Mouse (Mus musculus): ENCODE measurements around the gene Tmem108. TPM values are rescaled to one million over a fixed set of nuclear protein-coding genes. Genes with fewer than 3 reads are reported as not detected.

Tmem108 gene
- total RNA-seq, 2 experiments from 2014 or later: 0.07 to 0.29 TPM

DNA sequence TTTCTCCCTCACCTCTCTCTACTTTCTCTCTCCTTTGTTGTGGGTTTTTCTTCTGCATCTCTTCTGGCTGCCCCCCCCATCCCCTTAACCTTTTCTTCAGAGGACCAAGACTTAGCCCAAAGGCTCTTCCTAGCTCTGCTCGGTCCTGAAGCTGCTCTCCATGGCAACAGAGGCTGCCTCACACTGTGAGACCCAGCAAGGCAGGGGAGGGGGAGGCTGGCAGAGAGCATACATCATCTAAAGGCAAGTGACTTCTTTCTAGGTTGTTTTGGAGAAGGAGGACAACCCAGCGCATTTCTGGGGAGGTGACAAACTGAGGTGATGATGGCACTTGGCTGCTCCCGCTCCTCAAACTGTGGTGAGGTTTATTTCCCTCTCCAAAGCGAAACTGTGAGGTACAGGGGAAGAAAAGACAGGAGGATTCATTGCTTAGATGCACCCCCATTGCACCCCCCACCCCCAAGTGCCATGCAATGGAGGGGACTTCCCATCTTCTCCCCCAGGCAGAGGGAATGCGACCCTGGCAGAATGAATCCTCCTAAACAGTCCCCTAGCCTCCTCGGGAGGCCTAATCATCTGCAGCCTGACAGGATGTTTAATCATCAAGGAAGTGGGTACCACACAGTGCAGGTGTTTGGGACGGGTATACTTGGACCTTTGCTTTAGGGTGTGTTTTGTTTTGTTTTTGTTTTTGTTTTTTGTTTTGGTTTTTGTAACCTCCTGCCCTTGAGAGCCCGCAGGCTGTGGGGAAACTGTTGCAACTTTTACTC, 223.4 kb downstream of the Tmem108 start:
- intact Hi-C loops (cut with DNase I; ENCODE audit: low total_unique reads): no loop called here
- no peak for DNase-seq

DNA sequence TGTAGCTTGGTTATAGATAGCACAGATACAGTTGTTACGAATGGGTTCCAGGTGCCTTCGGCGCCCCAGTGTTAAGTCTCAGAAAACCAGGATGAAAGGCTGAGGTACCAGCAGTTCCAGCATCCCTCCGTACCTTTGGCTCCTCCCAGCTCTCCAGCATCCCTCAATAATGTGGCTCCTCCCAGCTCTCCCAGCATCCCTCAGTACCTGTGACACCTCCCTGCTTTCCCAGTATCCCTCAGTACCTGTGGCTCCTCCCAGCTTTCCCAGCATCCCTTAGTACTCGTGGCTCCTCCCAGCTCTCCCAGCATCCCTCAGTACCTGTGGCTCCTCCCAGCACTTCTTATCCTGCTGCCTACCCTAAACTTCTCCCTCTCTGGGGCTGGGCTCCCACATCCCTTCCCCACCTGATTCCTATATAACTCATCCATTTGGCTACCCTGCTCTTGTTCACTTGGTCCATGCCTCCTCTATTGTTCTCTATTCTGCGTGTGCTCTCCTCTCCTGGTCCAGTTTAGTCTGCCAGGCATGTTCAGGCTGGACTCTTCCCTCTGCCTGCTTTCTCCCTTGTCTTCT, 225.5 kb downstream of the Tmem108 start:
- no peak for DNase-seq
- intact Hi-C loops (cut with DNase I; ENCODE audit: low total_unique reads): no loop called here

DNA sequence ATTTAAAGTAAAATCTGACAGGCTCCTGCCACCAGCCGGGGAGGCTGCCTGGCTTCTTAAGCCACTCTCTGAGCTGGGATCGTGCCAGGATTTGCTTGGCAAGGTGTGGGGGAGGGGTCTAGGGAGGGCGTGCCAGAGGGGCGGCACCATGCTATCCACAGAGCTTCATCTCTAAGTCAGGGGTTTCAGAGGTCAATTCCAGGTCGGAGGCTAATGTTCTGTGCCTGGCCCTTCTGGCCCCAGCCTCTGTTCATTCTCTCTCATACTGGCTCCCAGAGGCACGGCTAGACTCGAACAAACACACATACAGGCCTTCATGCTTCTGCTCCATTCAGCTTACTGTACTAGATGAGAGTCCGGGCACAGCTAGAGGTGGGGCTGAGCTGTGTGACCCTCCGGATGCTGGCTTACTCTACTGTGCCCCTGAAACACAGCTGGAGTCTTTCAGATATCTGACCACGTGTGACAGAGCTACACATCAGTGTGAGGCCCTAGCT, 236.5 kb downstream of the Tmem108 start:
- no peak for DNase-seq
- intact Hi-C loops (cut with DNase I; ENCODE audit: low total_unique reads): no loop called here

DNA sequence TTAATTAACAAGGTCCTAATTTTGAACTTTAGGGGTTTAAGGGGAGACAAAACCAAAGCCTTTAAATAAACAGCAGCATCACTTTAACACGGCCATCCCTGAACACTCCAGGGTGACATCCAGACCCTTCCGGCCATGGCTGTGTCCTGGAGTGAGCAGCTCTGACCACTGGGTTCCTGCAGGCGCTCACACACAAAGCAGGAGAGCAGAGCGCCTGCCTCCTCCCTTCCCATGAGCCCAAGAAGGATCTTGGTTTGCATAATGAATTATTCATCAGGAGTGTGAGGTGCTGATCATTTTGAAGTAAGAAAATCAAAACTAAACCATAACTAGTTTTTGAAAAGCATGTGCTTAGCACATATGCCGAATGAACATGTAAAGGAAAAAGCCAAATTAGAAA, 237.0 kb downstream of the Tmem108 start:
- intact Hi-C loops (cut with DNase I; ENCODE audit: low total_unique reads): no loop called here
- DNase-seq: no peak

DNA sequence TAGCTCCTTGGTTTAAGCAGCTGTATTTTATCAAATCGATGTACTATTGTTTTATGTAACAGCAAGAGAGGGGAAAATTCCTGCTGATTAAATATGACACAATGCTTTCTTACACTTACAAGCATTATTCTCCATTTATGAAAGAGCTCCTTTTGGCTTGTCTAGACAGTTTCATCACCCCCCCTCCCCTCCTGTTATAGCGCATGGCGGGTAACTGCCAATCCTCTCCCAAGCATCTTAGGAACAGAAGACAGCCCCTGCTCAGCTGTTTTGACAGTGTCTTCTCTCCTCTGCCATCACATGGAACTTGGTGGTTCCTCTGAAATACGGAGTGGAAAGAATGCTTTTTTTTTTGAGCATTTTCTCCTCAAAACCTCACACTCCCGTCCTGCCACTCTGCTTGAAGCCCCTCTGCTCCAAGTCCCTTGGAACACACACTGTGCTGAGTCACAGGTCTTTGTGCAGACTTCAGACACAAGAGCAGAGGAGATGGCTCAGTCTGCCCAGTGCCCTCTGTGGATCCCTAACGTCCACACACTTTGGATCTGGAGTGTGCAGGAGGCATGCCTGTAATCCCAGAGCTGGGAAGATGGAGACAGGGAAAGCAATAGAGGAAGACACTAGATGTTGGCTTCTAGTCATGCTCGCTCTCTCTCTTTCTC, 237.8 kb downstream of the Tmem108 start:
- no peak for DNase-seq
- intact Hi-C loops (cut with DNase I; ENCODE audit: low total_unique reads): no loop called here

DNA sequence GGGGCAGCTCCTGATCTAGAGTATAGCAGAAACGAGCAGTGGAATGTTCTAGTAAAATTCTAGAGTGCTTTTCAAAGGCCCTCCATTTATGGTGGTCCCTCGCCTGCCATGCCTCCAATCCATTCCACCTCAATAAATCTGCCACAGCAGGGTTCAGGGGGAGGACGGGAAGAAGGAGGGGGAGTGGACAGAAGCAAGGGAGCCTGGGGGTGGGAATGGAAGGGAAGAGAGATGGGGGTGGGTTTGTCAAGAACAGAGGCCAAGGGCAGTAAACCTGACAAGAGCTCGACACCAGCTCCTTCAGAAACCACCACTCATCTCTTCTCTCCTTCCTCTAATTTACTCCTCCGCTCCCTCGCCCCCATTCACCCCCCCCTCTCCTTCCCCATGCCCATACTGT, 238.6 kb downstream of the Tmem108 start:
- intact Hi-C loops (cut with DNase I; ENCODE audit: low total_unique reads): no loop called here
- DNase-seq: no peak

DNA sequence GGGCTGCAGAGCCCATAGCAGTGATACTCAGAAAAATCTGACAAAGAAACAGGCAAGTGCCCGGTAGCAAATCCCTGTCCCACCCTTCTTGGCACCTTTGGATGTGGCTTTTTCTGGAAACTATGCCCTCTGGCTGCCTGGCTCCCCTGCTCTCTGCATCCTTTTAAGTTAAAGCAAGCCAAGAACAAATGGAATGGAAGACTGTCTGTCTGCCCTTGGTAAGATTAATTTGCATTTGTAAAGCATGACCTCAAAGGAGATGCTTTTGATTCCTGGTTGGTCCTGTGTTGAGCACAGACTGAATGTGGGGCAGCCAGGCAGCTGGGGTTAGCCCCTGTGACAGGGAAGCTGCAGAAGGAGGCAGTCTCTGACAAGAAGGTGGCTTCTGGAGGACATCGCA, 247.8 kb downstream of the Tmem108 start:
- intact Hi-C loops (cut with DNase I; ENCODE audit: low total_unique reads): no loop called here
- no peak for DNase-seq

DNA sequence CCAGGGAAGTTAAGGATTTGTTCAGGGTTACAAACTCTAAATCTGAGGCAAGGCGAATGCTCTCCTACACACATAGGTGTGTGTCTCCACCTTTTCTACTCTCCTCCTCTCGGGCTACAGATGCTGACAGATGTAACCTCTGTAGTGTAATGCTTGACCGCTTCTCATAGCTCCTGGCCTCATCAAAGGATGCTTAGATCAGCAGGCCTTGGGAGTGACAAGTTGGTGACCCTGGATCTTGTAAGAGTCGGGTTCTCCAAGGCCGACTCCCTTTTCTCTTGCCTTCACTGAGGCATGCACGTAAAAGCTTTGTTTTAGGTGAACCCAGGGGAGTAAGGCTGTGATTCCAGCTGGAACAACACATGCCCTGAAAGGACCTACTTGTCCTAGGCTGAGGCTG, 249.4 kb downstream of the Tmem108 start:
- intact Hi-C loops (cut with DNase I; ENCODE audit: low total_unique reads): no loop called here
- no peak for DNase-seq

DNA sequence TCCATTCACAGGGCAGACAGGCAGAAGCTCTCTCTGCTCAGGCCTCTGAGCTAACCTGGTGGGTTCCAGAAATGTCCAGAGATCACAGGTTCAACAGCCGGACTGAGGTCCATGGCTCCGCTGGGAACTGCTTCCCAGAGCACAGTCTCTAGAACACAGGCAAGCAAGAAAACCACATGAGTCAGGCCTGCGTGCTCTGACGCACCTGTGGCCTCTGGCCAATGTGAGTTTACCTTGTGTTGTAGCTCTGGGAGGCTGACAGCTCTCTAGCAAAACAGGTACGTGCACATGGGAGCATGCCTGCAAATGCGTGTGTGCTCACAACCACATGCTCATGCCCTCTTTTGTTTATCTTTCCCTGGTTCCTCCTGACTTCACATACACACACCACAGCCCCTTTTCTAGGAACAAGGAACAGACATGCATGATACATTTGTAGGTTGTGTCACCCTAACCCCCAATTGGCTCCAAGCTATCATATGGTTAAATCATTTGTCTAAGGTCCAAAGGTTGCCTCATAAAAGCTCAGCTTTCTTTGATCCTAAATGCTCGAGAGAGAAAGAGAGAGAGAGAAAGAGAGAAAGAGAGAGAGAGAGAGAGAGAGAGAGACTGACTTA, 254.6 kb downstream of the Tmem108 start:
- intact Hi-C loops (cut with DNase I; ENCODE audit: low total_unique reads): no loop called here
- no peak for DNase-seq

DNA sequence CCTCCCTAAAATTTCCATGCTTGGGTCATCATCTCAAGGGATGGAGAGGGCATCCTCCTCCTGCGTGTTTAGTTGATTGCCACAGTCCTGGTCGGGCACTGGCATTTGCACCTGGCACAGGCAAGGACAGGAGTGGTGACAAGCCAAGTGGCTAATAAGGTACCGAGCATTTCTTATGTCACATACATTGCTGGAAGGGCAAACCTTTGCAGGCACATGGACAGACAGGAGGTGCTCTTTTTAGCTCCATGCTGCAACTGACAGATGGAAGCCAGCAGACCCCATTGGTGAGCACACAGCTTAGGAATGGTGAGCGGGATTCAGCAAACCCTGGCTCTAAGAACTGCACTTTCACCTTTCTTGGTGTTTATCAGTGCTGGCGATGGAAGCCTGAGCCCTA, 256.6 kb downstream of the Tmem108 start:
- intact Hi-C loops (cut with DNase I; ENCODE audit: low total_unique reads): no loop called here
- DNase-seq: no peak

DNA sequence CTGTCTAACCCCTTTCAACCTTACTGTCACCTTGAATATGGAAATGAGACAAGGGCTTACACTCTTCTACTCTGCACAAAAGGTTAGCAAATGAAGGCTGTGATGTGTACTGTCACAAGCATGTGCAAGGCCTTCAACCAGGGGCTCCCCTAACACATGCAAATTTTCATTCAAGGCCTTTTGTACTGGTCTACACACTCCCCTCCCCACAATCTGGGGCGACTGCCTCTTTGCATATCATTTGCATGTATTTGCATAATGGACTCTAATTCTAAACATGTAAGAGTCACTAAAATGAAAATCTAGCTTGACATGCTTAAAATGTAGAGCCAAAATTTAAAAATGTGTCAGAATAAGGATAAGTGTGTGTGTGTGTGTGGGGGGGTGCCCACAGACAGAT, 257.0 kb downstream of the Tmem108 start:
- DNase-seq: no peak
- intact Hi-C loops (cut with DNase I; ENCODE audit: low total_unique reads): no loop called here

DNA sequence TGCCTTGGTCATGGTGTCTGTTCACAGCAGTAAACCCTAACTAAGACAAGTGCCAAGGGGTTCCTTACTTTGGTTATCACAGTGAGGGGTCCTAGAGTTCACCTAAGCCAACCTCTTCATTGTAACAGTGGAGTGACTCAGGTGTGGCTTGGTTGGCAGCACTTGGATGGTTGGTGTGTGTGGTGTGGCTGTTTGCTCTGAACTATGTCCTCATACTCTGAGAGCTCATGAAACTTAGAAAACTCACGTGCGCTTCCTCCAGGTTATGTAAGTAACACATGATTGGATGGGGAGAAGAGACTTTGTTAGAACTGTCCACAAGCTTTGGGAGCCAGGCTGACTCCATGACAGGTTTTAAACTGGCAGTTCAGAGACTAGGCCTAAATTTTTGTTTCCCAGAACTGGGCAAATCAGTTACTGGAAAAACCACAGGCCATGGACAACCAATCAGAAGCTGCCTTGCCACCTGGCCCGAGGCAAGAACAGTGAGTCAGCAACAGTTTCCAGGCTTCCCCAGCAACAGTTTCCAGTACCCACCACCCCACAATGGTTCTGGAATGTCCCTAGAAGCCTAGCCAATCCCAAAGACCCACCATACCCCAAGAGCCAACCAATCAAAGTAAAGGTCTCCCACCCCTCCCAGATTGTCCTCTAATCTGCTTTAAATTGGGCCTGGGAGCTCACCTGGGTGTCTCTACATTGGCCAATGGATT, 257.9 kb downstream of the Tmem108 start:
- intact Hi-C loops (cut with DNase I; ENCODE audit: low total_unique reads): no loop called here
- DNase-seq: no peak

DNA sequence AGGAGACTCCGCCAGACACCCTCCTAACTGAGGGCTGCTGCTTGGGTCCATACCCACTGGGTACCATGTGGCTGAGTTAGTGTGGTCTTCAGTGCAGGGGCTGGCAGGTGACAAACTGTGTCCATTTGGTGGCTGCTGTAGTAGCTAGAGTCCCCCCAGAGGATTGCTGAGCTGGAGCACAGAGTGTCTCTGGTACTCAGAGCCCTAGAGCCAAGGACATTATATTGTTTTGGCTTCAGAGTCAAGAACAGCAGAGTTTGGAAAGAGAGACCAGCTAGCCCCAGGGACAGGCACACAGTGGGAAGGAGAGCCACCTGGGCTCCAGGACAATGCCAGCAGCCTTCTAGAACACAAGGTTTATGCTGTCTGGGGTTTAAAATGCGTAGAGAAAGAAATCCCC, 259.0 kb downstream of the Tmem108 start:
- DNase-seq: no peak
- intact Hi-C loops (cut with DNase I; ENCODE audit: low total_unique reads): no loop called here

DNA sequence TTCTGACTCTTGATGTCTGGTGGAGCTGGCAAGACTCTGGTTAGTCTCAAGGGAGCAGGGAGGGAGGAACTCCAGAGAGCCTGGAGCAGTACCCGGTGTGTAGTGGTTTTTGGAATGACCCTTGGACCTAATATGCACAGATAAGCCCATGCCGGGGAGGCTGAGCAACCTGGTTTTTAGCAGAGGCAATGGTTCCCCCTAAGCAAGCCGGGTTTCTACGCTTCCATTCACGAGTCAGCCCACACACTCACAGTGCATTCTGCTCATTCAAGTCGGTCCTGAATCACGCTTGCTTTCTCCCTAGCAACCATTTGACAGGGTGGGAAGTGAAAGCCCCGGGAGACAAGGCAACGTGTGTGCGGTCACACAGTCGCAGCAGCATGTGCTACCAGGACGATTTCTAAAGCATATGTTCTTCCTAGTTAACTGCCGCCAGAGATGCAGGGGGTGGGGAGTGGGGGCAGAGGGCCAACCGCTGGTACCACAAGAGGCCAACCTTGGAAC, 259.7 kb downstream of the Tmem108 start:
- no peak for DNase-seq
- intact Hi-C loops (cut with DNase I; ENCODE audit: low total_unique reads): no loop called here

DNA sequence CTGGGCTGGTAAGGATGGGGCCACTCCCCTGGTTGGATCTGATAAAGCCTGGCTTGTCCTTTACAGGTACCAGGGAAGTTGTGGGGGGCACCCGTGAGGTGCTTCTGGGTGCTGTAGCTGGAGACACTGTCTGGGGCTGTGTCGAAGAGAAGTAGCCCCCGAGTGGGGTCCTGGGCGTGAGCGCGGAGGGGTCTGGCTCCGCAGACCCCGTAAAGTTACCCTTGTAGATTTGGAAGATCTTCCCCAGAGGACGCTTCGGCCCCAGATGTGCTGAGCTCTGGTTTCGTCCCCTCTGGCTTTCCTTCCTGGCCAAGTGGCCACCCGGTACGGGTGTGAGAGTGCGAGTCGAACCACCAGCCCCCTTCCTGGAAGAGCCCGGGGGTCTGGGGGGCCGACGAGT, 262.3 kb downstream of the Tmem108 start:
- DNase-seq: no peak
- intact Hi-C loops (cut with DNase I; ENCODE audit: low total_unique reads): loop anchor here (5.0 kb wide), 1 partner anchor 113 kb away; no protein-coding TSS in a partner anchor

DNA sequence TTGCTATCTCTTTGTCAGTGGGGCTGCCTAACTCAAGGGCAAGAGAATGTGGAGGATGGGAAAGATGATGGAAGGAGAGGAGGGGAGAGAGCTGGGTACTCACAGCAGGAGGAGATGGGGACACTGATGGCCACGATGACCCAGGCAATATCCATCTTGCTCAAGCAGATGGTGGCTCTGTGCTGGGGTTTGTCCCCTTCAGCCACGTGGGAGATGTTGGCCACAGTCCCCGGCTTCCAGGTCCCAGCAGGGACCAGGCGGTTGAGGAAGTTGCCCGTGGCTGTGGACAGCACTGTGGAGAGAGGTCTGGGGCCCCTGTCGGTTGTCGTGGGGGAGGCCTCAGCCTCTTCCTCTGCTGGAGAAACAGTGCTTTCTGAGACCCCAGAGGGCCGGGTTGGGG, 262.9 kb downstream of the Tmem108 start:
- intact Hi-C loops (cut with DNase I; ENCODE audit: low total_unique reads): loop anchor here (5.0 kb wide), 1 partner anchor 114 kb away; no protein-coding TSS in a partner anchor
- DNase-seq: no peak

DNA sequence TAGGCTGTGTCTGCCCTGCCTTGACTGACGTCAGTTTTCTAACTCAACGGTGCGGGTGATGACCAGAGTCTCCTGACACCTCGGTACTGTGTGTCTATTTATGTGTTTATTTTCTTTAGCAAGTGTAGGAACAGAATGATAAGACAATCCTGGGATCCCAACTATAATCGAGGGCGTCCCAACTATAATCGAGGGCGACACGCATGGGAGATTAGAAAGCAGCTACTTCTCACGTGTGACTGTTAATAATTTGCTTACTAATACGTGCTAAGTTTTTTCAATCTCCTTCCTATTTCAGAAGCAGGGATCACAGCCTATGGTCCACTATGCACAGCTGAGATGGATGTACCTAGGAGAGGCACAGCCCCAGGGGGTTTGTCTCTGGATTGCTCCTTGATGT, 266.2 kb downstream of the Tmem108 start:
- intact Hi-C loops (cut with DNase I; ENCODE audit: low total_unique reads): loop anchor here (5.0 kb wide), 1 partner anchor 117 kb away; no protein-coding TSS in a partner anchor
- DNase-seq: no peak

DNA sequence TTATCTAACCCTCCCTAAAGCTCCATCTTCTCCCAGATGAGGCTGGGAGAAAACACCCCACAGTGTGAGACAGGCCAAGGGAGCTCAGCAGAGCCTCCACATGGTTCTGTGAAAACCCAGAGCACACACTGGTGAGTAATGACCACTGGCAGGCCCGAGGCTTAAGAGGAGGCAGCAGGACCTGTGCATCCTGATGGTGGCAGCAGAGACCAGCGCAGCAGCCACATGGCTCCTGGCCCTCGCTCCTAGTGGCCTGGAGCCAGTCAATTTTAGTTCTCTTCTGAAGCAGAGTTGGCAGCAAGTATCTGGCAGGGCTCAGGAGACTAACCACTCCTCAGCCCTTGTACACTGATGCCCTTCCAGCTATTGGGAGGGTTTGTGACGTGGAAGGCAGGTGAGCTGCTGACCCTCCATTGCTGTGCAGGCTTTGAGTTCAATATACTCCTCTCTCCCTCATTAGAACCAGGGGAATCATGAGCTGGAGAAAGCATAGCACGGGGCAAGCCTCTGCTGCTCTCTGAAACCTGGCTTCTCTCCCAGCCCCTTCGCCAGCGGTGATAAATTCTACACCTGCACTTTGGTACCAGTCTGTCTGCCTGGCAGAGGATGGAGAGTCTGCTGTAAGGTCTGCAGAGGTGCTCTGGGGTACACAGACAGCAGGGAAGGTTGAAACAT, 267.2 kb downstream of the Tmem108 start:
- peak; percentile 81 for DNase-seq
- intact Hi-C loops (cut with DNase I; ENCODE audit: low total_unique reads): loop anchor here (5.0 kb wide), 3 partner anchors 118 to 263 kb away; no protein-coding TSS in a partner anchor

DNA sequence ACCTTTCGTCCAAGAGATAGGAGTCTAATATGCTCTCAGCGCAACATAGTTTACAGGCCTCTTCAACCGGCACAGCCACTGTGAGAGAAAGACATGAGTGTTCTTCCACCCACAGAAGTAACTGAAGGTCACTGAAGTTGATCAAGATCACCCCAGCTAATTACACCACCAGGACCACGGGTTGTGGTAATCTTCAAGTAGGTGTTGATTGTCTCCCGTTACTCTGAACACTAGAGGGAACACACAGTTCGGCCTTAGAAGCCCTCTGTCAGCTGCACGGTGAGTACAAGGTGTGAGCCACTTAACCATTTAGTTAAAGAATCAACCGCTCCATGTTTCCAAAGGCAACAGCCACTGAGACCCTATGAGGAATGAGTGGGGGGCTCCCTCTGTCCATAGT, 269.7 kb downstream of the Tmem108 start:
- no peak for DNase-seq
- intact Hi-C loops (cut with DNase I; ENCODE audit: low total_unique reads): loop anchor here (1.0 to 5.0 kb wide), 3 partner anchors 130 to 506 kb away; no protein-coding TSS in a partner anchor

Measured in gastrocnemius, postnatal 14 days (tissue).